Mouse (Mus musculus): ENCODE data around the gene Hoxd9.
A peak's percentile ranks its signal among the peaks of the same experiment; 100 is the strongest.

The Hoxd9 gene

GRCm38 (mm10) chr2:74713239-74714150, 16.0 kb downstream of the Hoxd9 start:
- DNase-seq, result peak in 1 of 2 experiments; percentile 50

DNA sequence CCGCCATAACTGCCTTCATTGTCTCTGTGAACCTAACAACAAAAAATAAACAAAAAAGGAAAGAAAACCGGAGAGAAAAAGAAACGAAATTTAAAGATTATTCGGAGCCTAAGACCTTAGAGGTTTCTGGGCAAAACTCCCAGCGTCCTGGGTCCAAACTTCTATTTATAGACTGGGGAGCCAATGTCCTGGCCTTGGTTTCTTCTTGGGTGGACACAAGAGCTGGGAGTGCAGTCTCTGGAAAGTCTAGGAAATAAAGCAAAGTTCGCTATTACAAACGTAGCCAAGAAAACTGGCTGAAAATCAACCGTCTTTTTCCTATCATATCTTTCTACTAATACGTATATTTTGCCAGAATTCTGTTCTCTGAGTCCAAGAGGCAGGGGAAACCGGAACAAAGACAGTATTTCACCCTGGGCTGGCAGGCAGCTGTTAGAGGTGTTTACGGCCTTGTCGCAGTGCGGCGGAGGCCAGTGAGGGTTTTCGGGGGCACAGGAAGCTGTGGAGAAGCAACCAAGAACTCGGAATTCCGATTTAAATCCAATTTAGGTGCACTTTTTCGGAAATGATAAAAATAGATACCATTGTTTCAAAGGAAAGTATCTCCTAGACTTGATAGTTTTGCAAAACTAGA, 16.7 kb downstream of the Hoxd9 start:
- DNase-seq, result peak in 1 of 2 experiments; percentile 58

- peak; percentile 71 to 79 for DNase-seq
Observed at GRCm38 (mm10) chr2:74714881-74715280, 17.4 kb downstream of the Hoxd9 start.

GRCm38 (mm10) chr2:74715504-74716241, 18.1 kb downstream of the Hoxd9 start:
- peak; percentile 98 to 99 for DNase-seq

DNA sequence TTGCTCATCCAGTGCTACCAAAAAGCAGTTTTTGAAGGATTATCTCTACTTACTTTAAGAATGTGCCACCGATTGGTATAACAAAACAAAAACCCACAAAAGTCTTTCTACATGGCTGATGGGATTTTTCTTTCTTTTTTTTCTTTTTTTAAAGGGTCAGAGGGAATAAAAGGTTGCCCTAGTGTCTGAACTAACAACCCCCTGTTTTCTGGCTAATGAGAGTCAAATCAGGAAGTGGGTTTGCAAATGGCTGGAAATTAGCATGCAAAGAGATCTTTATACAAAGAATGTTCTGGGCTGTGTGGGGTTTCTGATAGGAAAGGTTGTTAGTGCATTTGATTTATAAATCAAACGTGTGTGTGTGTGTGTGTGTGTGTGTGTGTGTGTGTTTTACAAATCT, 22.9 kb downstream of the Hoxd9 start:
- no peak for DNase-seq

DNA sequence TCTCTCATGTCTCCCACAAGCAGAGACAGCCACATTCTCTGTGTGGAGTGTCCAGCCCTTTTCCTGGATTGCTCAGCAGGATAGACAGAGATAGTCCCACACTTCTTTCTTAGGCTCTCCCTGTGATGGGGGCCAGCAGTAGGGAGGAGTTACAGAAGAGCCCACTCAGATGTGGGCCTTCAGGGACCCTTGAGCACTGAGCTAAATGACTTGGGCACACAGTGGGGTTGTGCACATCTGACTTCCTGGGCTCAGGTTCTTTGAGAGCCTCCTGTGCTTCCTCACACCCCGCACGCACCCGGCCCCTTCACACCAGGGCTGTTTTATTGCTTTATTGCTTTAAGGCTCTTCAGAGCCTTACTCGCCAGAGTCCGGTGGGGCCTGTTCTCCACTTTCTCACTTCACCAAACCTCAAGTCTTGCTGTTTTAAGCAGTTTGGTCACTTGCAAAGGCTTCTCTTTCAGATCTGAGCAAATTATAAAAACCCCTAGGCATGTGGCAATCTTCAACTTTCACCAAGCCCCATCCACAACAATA, 23.5 kb downstream of the Hoxd9 start:
- peak in 1 of 2 experiments; percentile 39 for DNase-seq

GRCm38 (mm10) chr2:74721882-74722281, 24.4 kb downstream of the Hoxd9 start:
- peak; percentile 56 to 68 for DNase-seq

DNA sequence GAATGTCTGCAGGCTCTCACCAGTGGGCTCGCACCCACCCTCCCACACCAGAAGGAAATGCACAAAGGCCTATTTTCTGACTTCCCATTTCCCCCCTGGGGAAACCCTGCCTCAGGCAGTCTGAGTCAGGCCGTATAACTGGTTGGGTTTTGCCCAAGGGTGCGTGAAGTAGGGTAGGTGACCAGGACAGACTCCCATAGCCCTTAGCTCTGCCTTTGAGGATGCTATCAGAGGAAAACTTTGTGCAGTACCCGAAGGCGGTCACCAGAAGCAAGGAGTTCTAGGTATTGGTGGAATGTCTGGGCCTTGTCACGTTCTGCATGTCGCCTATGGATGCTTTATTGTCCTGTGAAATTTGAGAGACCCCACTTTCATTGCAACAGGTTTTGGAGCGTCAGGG, 25.4 kb downstream of the Hoxd9 start:
- DNase-seq, result peak in 1 of 2 experiments; percentile 19

DNA sequence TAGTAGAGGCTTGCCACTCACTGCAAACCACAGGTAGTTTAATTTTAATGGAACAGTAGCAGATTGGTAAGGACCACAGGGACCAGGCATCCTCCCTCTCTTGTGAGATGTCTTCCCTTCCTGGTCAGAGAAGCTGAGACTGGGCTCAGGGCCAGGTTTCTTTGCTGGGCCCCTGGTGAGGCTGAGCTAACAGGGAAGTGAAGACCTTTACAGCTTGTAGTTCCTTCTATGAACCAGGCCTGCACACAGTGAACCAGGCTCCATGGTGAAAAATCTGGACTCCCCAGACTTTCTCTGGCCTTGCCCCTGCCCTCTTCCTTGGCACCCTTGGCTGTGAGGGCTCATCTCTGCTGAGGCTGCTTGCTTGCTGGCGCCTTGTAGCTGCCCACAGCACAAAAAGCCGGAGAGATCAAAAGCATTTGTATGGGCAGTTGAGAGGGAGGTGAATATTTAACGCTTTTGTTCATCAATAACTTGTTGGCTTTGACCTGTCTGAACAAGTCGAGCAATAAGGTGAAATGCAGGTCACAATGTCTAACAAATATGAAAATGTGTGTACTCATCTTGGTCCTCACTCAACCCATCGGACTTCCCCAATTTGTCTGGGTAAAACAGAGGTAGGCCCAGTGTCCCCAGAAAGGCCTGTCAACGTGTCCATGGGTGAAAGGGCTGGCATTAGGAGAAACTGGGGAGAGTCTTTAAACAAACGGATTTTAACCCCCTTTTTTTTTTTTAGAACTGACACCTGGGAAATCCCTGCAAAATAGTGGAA, 26.9 kb downstream of the Hoxd9 start:
- DNase-seq, result peak; percentile 72 to 77

DNA sequence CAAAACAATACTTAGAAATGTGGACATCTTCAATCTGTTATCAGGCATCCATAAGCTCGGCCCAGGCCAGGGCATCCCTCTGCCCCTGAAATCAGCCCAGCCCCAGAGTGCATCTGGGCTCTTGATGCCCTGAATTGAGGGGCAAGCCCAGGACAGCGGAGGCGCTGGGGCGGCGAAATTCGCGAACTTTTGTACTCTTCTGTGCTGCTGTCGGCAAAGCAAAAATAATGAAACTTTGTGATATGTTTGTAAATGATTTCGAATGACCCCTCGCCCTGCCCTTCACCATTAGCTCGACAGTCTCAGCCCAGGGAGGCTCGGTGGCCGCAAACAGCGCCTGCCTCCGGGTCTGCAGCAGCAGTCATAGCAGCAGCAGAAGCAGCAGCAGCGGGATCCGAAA, 27.6 kb downstream of the Hoxd9 start:
- DNase-seq, result peak in 1 of 2 experiments; percentile 27

- DNase-seq, result peak; percentile 24 to 25
Observed at GRCm38 (mm10) chr2:74726551-74726950, 29.0 kb downstream of the Hoxd9 start, which contains the start of gene Gm28230. Gm28230 (plus strand) TSS chr2:74726728.

DNA sequence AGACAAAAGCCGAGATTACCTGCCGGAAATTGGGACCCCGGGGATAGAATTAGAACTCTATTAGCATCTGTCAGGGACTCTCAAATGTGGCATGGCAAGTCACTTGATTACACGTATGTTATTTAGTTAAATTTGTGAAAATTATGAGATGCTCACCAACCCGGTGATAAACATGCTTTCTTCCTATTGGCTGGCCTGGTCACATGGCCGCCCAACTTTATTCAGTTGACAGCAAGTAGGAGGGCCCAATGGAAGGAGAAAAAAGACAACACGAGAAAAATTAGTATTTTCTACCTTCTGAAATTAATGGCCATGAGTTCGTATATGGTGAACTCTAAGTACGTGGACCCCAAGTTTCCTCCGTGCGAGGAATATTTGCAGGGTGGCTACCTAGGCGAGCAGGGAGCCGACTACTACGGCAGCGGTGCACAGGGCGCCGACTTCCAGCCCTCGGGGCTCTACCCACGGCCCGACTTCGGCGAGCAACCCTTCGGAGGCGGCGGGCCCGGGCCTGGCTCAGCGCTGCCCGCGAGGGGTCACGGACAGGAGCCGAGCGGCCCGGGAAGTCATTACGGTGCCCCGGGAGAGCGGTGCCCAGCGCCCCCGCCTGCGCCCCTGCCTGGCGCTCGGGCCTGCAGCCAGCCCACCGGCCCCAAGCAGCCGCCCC, 29.6 kb downstream of the Hoxd9 start:
- peak; percentile 30 to 55 for DNase-seq

GRCm38 (mm10) chr2:74727640-74728302, 30.2 kb downstream of the Hoxd9 start:
- DNase-seq, result peak; percentile 60 to 72

GRCm38 (mm10) chr2:74728303-74728680, 30.8 kb downstream of the Hoxd9 start:
- peak in 1 of 2 experiments; percentile 11 for DNase-seq

DNA sequence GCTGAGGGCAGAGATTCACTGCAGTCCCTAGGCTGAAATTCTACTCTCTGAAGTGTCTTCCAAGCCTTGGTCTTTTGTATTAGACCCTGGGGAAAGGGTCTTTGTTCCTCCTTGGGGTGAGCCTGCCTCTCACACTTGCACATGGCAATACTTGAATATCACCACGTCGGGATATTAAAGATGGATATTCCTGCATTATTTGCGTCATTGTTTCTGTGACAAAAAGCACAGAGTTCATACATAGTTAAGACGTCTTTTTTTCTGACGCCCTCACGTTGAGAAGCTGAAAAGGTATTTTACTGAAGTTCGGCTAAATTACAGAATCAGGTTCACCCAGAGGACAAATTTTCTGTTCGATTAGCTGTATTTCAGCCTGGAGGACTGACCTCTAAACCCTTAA, 32.8 kb downstream of the Hoxd9 start:
- DNase-seq, result no peak

DNA sequence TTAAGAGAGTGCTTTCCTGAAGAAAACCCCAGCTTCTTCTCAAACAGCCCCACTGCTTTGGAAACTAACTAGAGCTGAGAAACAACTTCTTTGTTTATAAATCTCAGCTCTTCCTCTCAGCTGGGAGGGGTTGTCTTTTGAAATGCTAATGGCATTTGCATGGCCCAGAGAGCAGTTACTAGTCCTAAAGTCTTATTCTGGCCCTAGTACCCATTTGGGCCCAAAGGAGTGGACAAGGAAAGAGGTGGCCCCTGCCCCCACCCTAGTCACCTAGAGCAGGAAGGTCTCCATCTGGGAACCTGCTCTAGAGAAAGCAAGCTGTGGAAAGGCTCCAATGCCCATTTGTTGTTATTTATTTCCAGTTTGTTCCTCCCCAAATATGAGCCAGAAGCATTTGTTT, 33.5 kb downstream of the Hoxd9 start:
- DNase-seq, result no peak

DNA sequence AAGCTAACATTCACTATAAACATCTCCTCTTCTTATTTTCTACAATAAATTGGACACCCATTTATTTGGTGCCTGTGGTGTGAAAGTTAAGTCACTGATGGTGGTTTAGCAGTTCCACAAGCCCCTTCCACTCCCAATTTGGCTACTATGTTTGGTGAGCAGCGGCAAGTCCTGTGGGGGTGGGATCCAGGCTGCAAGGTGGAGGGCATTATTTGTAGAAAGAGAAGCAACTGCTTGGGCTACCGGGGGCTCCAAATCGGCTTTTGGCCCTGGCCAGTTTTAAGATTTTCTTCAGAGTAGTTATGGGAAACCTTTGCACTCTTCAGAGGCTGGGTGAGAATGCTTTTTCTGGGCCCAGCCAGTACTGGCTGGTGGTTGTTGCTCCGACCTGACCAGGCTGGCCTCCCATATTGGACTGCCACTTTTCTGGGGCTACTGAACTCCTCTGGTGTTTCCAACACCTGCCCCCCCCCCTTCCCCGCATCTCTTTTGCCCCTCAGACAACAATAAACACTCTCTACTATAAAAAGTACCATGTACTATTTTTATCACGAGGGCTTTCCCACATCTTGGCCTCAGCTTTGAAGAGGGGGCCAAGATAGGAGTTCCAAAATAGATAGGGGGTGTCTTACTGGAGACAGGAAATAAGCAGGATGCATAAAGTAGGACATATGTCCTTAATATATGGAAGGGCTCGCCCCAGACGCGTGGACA, 34.4 kb downstream of the Hoxd9 start:
- DNase-seq, result no peak

DNA sequence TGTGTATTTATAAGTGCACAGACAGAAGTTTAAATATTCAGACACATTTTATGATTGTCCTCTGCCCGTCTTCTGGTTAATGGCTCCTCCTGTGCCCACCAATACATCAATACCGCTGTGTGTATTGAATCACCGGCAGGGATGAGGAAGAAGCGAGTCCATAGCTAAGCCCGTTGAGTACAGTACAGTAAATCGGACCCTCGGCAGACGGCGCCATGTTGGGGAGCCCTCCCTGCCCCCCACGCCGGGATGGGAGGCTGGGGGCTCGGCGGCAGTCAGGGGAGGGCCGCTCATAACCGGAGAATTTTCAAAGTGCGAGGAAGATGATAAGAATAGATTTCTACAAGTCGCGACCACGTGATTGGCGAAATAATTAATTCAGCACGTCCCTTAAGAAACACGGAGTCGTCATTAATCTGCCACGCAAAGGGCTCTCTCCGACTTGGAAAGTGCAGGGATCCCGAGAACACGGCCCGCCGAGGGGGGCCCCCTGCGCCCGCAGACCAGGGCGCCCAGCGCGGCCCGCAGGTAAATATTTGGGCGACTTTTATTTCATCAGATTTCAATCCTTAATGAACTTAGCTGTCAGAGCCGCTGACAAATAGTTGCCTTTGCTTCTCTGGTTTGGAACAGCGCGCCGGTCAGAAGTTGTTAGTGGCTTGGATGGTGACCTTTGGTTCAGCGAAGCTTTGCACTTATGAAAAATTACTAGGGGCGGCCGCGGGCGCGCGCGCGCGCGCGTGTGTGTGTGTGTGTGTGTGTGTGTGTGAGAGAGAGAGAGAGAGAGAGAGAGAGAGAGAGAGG, 35.2 kb downstream of the Hoxd9 start:
- peak; percentile 50 to 61 for DNase-seq

- peak in 1 of 2 experiments; percentile 32 for DNase-seq
Observed at GRCm38 (mm10) chr2:74733317-74733661, 35.8 kb downstream of the Hoxd9 start.
